Comparison of ENCODE assay signal across 8 mouse cellular contexts in genomic region chr15:32730839-32731238, GRCm38 (mm10).
DNase-seq lines count a peak whose midpoint lies in the region; ATAC-seq and TF ChIP-seq lines count a peak whose summit lies in the region.

No protein-coding gene starts in this region.

- peak; percentile 61 for TF ChIP-seq CTCF in gastrocnemius, adult 2 months (IDR thresholded peaks at IDR 0.05)
- TF ChIP-seq CTCF in MEL (IDR thresholded peaks at IDR 0.05 in 2 of 3, conservative IDR thresholded peaks at IDR 0.05 in 1 of 3; ENCODE audit: control insufficient read depth in 1 of 3, insufficient read depth in 1 of 3, low read depth in 2 of 3, low read length in 3 of 3, poor library complexity in 1 of 3, severe bottlenecking in 1 of 3) = peak in 2 of 3 experiments; percentile 36 to 38; a peak in 4 of 6 replicates

- no peak for TF ChIP-seq POLR2A in MEL (IDR thresholded peaks at IDR 0.05; ENCODE audit: control insufficient read depth in 1 of 2, insufficient read depth in 1 of 2, low read depth in 1 of 2, low read length in 2 of 2, poor library complexity in 1 of 2)

- no peak overlapping the region for H3K27ac ChIP-seq in gastrocnemius, adult 2 months
- no peak overlapping the region for H3K27ac ChIP-seq in MEL (ENCODE audit: control insufficient read depth, low read depth, low read length)

- H3K36me3 ChIP-seq in MEL (ENCODE audit: control insufficient read depth in 1 of 2, insufficient read depth in 2 of 2, low read length in 2 of 2) = no peaks in the 10 kb centered on the region

- no peaks in the 10 kb centered on the region for H3K9me3 ChIP-seq in MEL (replicated peaks; ENCODE audit: insufficient read depth, low read length)

- no peak overlapping the region for H3K9ac ChIP-seq in MEL (ENCODE audit: control insufficient read depth, low read depth, low read length, poor library complexity, severe bottlenecking)

- H3K4me1 ChIP-seq in MEL (ENCODE audit: control insufficient read depth in 1 of 2, insufficient read depth in 2 of 2, low read length in 2 of 2) = no peaks in the 10 kb centered on the region

- H3K4me3 ChIP-seq in gastrocnemius, adult 2 months = no peak overlapping the region
- H3K4me3 ChIP-seq in MEL (ENCODE audit: control insufficient read depth in 1 of 2, insufficient read depth in 1 of 2, low read depth in 2 of 2, low read length in 2 of 2) = no peak overlapping the region

- no peaks in the 10 kb centered on the region for H3K79me2 ChIP-seq in MEL (ENCODE audit: control insufficient read depth, insufficient read depth, low read length, poor library complexity)

- intact Hi-C loops in gastrocnemius, adult 2 months (cut with DNase I) = no loop called here
- intact Hi-C loops in gastrocnemius, postnatal 36 days (cut with DNase I) = no loop called here

- no peak for ATAC-seq in inflammation-experienced regulatory T-cells, adult 6 months

- H3K27me3 ChIP-seq in MEL (ENCODE audit: control insufficient read depth in 1 of 2, insufficient read depth in 2 of 2, low read length in 2 of 2) = no peaks in the 10 kb centered on the region

- peak; percentile 14 for TF ChIP-seq RAD21 in MEL (IDR thresholded peaks at IDR 0.05; ENCODE audit: low read depth, low read length)

- no peak for TF ChIP-seq EP300 in MEL (IDR thresholded peaks at IDR 0.05; ENCODE audit: low read depth in 1 of 2, low read length in 2 of 2)

- no peak for DNase-seq in gastrocnemius, adult 2 months
- no peak for DNase-seq in gastrocnemius, postnatal 36 days
- DNase-seq in MEL (ENCODE audit: low read depth, low spot score) = peak; percentile 16
- peak; percentile 43 to 62 for DNase-seq in cerebellum, postnatal 25 days
- peak; percentile 1 for DNase-seq in gonadal fat pad, adult 2 months (ENCODE audit: low read depth)
- DNase-seq in left cerebral cortex, adult 18-20 months (ENCODE audit: low spot score in 2 of 2) = peak; percentile 50 to 53
- DNase-seq in retina, embryonic 14.5 days (ENCODE audit: low spot score) = peak; percentile 73

TF ChIP-seq in MEL, 35 proteins besides CTCF, POLR2A, EP300 and RAD21:
- TF ChIP-seq SMC3 (IDR thresholded peaks at IDR 0.05; ENCODE audit: low read depth, low read length) = peak; percentile 29; the same call in 1 of the 2 replicates
- no peak for TF ChIP-seq ELF1 (IDR thresholded peaks at IDR 0.05; ENCODE audit: low read depth, low read length)
- no peak for TF ChIP-seq POLR2AphosphoS5 (IDR thresholded peaks at IDR 0.05; ENCODE audit: borderline replicate concordance, low read depth, low read length)
- no peak for TF ChIP-seq TBP (IDR thresholded peaks at IDR 0.05; ENCODE audit: low read depth, low read length)
- TF ChIP-seq CHD2 (IDR thresholded peaks at IDR 0.05; ENCODE audit: low read length) = no peak
- no peak for TF ChIP-seq NELFE (IDR thresholded peaks at IDR 0.05; ENCODE audit: low read depth, low read length)
- no peak for TF ChIP-seq MAFK (IDR thresholded peaks at IDR 0.05; ENCODE audit: borderline replicate concordance, low read depth, low read length)
- no peak for TF ChIP-seq MEF2A (IDR thresholded peaks at IDR 0.05; ENCODE audit: extremely low read depth, insufficient replicate concordance, low read depth, low read length, poor library complexity, severe bottlenecking)

Comparison
In these comparisons a context has a peak if more than half of its experiments do, and no peak if none do; other contexts are left out.
1. DNase-seq: peak in MEL (single experiment), cerebellum, postnatal 25 days (2 of 2), gonadal fat pad, adult 2 months (single experiment), left cerebral cortex, adult 18-20 months (2 of 2) and retina, embryonic 14.5 days (single experiment); none in gastrocnemius, adult 2 months (single experiment) and gastrocnemius, postnatal 36 days (0 of 2).